In genomic region chr2:83652606-83653005, GRCm38 (mm10) we compare ENCODE assay signal across 25 mouse cellular contexts.
"Had no signal": no experiment of that assay in that cellular context is flagged by ENCODE, and none has a peak within 500 bp of the region (broad histone marks: within the 10 kb centered on the region; RNA-seq: fewer than 3 reads in every experiment).

No protein-coding gene starts in this region.

- H3K9ac ChIP-seq: heart, embryonic 12.5 days; hindbrain, embryonic 12.5 days; hindbrain, embryonic 14.5 days; limb, embryonic 12.5 days; liver, embryonic 13.5 days had no signal

- H3K27me3 ChIP-seq: heart, embryonic 12.5 days; hindbrain, embryonic 12.5 days; limb, embryonic 12.5 days; liver, embryonic 13.5 days had no signal

- H3K9me3 ChIP-seq: heart, embryonic 12.5 days; hindbrain, embryonic 10.5 days; hindbrain, embryonic 12.5 days; limb, embryonic 10.5 days; limb, embryonic 12.5 days; liver, embryonic 13.5 days had no signal

- H3K27ac ChIP-seq: gastrocnemius, adult 2 months; heart, adult 2 months; hindbrain, embryonic 10.5 days; hindbrain, embryonic 12.5 days; hindbrain, embryonic 14.5 days; layer of hippocampus, adult 2 months; left cerebral cortex, adult 2 months; limb, embryonic 10.5 days; limb, embryonic 12.5 days; liver, embryonic 13.5 days had no signal

- H3K4me3 ChIP-seq: gastrocnemius, adult 2 months; heart, adult 2 months; heart, embryonic 12.5 days; hindbrain, embryonic 10.5 days; hindbrain, embryonic 12.5 days; layer of hippocampus, adult 2 months; left cerebral cortex, adult 2 months; limb, embryonic 10.5 days; limb, embryonic 12.5 days; liver, embryonic 13.5 days had no signal

- H3K36me3 ChIP-seq: hindbrain, embryonic 12.5 days had no signal

- ATAC-seq: hindbrain, embryonic 16.5 days; inflammation-experienced regulatory T-cells, adult 6 months; intestine, embryonic 16.5 days had no signal

- H3K4me2 ChIP-seq: heart, embryonic 12.5 days; hindbrain, embryonic 12.5 days; hindbrain, embryonic 14.5 days; limb, embryonic 12.5 days; liver, embryonic 11.5 days; liver, embryonic 13.5 days had no signal

- DNase-seq: gastrocnemius, adult 2 months; gastrocnemius, postnatal 10 days; gastrocnemius, postnatal 25 days; heart, adult 2 months; heart, postnatal 10 days; heart, postnatal 4 days; kidney, adult 11 months; kidney, adult 2 months; kidney, postnatal 10 days; kidney, postnatal 25 days; kidney, postnatal 4 days; liver; liver, embryonic 13.5 days had no signal
